Mouse (Mus musculus) frontal cortex, postnatal 14 days (tissue): Measurements from ENCODE around the gene Gm13288.
"Not testable (repeated sequence)": the region's sequence is repeated elsewhere in the genome, so short reads cannot be mapped to it uniquely, and the experiment has no call there.

Experiments
- DNase-seq, 2 experiments: peaks; one replicate each; pipeline ENCODE4 v3.0.0; 2022; ENCODE audit warnings: low spot score in 2 of 2

Gene Gm13288

GRCm38 (mm10) chr4:88799365-88799764, 6.0 kb upstream of the Gm13288 start, which contains the start of gene Gm13285:
TSS of gene Gm13285 (plus strand) at chr4:88799665.
- DNase-seq = not testable (repeated sequence)

GRCm38 (mm10) chr4:88802954-88803353, 2.4 kb upstream of the Gm13288 start, which contains the start of gene Gm13287:
TSS of gene Gm13287 (plus strand) at chr4:88803254.
- not testable (repeated sequence) for DNase-seq

- peak in 1 of 2 experiments; percentile 7 for DNase-seq
These were observed 430 bp downstream of the Gm13288 start for GRCm38 (mm10) chr4:88805761-88806160.

GRCm38 (mm10) chr4:88815928-88816327, 10.6 kb downstream of the Gm13288 start, which contains the start of gene Ifna7:
TSS of gene Ifna7 (plus strand) at chr4:88816228.
- no peak for DNase-seq

- no peak for DNase-seq
These were observed 14.3 kb downstream of the Gm13288 start, which contains the start of gene Ifna11 for GRCm38 (mm10) chr4:88819659-88820058. TSS of gene Ifna11 (plus strand) at chr4:88819959.

- DNase-seq = peak in 1 of 2 experiments; percentile 9
These were observed 17.7 kb downstream of the Gm13288 start for GRCm38 (mm10) chr4:88822995-88823394.

- not testable (repeated sequence) for DNase-seq
These were observed 21.8 kb downstream of the Gm13288 start, which contains the start of gene Ifna6 for GRCm38 (mm10) chr4:88827116-88827515. TSS of gene Ifna6 (plus strand) at chr4:88827416.

GRCm38 (mm10) chr4:88830523-88830922, 25.2 kb downstream of the Gm13288 start:
- DNase-seq = peak in 1 of 2 experiments; percentile 39

GRCm38 (mm10) chr4:88835225-88835624, 29.9 kb downstream of the Gm13288 start, which contains the start of gene Ifna5:
TSS of gene Ifna5 (plus strand) at chr4:88835525.
- not testable (repeated sequence) for DNase-seq

- no peak for DNase-seq
These were observed 33.5 kb downstream of the Gm13288 start for GRCm38 (mm10) chr4:88838828-88839227.

GRCm38 (mm10) chr4:88840058-88840457, 34.7 kb downstream of the Gm13288 start:
- DNase-seq = no peak

- DNase-seq = no peak
These were observed 36.1 kb downstream of the Gm13288 start, which contains the start of gene Ifna4 for GRCm38 (mm10) chr4:88841438-88841911. TSS of gene Ifna4 (plus strand) at chr4:88841861.

- DNase-seq = no peak
These were observed 40.0 kb downstream of the Gm13288 start for GRCm38 (mm10) chr4:88845334-88845733.

GRCm38 (mm10) chr4:88849698-88850097, 44.4 kb downstream of the Gm13288 start, which contains the start of gene Ifna1:
TSS of gene Ifna1 (plus strand) at chr4:88850087.
- no peak for DNase-seq

GRCm38 (mm10) chr4:88851026-88851763, 45.9 kb downstream of the Gm13288 start:
- no peak for DNase-seq
